Mouse (Mus musculus): ENCODE results near the gene Pde4b. TPM values are rescaled to one million over a fixed set of nuclear protein-coding genes. Genes with fewer than 3 reads are reported as not detected.

Gene Pde4b
- polyA plus RNA-seq, 1 experiment from 2014 or later = 19.1 TPM

GRCm38 (mm10) chr4:102533183-102534048 lies 446.1 kb downstream of the Pde4b start:
- no peaks in the 10 kb centered on the region for H3K9me3 ChIP-seq
- H3K4me3 ChIP-seq = no peak overlapping the region
- peaks cover 38% of the 10 kb centered on the region for H3K4me1 ChIP-seq
- 42% methylated on average over 8 of the region's 8 CpGs for WGBS
- H3K36me3 ChIP-seq = no peaks in the 10 kb centered on the region
- no peaks in the 10 kb centered on the region for H3K27me3 ChIP-seq (replicated peaks)
- no peak for ATAC-seq (ENCODE audit: extremely low read depth, insufficient number of reproducible peaks, low FRiP score, low TSS enrichment)
- no peak overlapping the region for H3K4me2 ChIP-seq
- H3K9ac ChIP-seq = no peak overlapping the region
- peak overlapping the region; percentile 53 for H3K27ac ChIP-seq (replicated peaks)

GRCm38 (mm10) chr4:102534049-102534730 lies 446.8 kb downstream of the Pde4b start:
- Histone ChIP-seq H3K4me1 (peaks cover 34% of the 10 kb centered on the region), H3K27ac (replicated peaks) (peak overlapping the region; percentile 53), H3K4me3 (no peak overlapping the region), H3K36me3 (no peaks in the 10 kb centered on the region), H3K9me3 (no peaks in the 10 kb centered on the region), H3K27me3 (replicated peaks) (no peaks in the 10 kb centered on the region), H3K4me2 (no peak overlapping the region), H3K9ac (no peak overlapping the region)
- ATAC-seq (ENCODE audit: extremely low read depth, insufficient number of reproducible peaks, low FRiP score, low TSS enrichment) = no peak
- 63% methylated on average over 5 of the region's 5 CpGs for WGBS

GRCm38 (mm10) chr4:102535886-102536285 lies 448.5 kb downstream of the Pde4b start:
- Histone ChIP-seq H3K4me2 (no peak overlapping the region), H3K36me3 (no peaks in the 10 kb centered on the region), H3K9me3 (no peaks in the 10 kb centered on the region), H3K4me3 (no peak overlapping the region), H3K4me1 (peaks cover 44% of the 10 kb centered on the region), H3K9ac (no peak overlapping the region), H3K27ac (replicated peaks) (no peak overlapping the region), H3K27me3 (replicated peaks) (no peaks in the 10 kb centered on the region)
- WGBS = 62% methylated on average over 3 of the region's 3 CpGs
- no peak for ATAC-seq (ENCODE audit: extremely low read depth, insufficient number of reproducible peaks, low FRiP score, low TSS enrichment)

GRCm38 (mm10) chr4:102538266-102538665 lies 450.9 kb downstream of the Pde4b start:
- peaks cover 29% of the 10 kb centered on the region for H3K4me1 ChIP-seq
- no peaks in the 10 kb centered on the region for H3K27me3 ChIP-seq (replicated peaks)
- ATAC-seq (ENCODE audit: extremely low read depth, insufficient number of reproducible peaks, low FRiP score, low TSS enrichment) = no peak
- no peak overlapping the region for H3K4me2 ChIP-seq
- WGBS = 74% methylated on average over 1 of the region's 1 CpGs
- no peak overlapping the region for H3K4me3 ChIP-seq
- H3K9ac ChIP-seq = no peak overlapping the region
- no peaks in the 10 kb centered on the region for H3K36me3 ChIP-seq
- no peaks in the 10 kb centered on the region for H3K9me3 ChIP-seq
- H3K27ac ChIP-seq (replicated peaks) = no peak overlapping the region

GRCm38 (mm10) chr4:102538793-102539192 lies 451.4 kb downstream of the Pde4b start:
- H3K4me1 ChIP-seq = peaks cover 23% of the 10 kb centered on the region
- H3K4me3 ChIP-seq = no peak overlapping the region
- WGBS = 74% methylated on average over 2 of the region's 2 CpGs
- no peak for ATAC-seq (ENCODE audit: extremely low read depth, insufficient number of reproducible peaks, low FRiP score, low TSS enrichment)
- H3K9me3 ChIP-seq = no peaks in the 10 kb centered on the region
- no peak overlapping the region for H3K4me2 ChIP-seq
- no peaks in the 10 kb centered on the region for H3K27me3 ChIP-seq (replicated peaks)
- H3K36me3 ChIP-seq = no peaks in the 10 kb centered on the region
- H3K9ac ChIP-seq = no peak overlapping the region
- no peak overlapping the region for H3K27ac ChIP-seq (replicated peaks)

- no peaks in the 10 kb centered on the region for H3K36me3 ChIP-seq
Measured at GRCm38 (mm10) chr4:102539598-102540180, 452.3 kb downstream of the Pde4b start.

GRCm38 (mm10) chr4:102542976-102543375 lies 455.6 kb downstream of the Pde4b start:
- Histone ChIP-seq H3K4me1 (peaks cover 19% of the 10 kb centered on the region), H3K4me3 (no peak overlapping the region), H3K27ac (replicated peaks) (no peak overlapping the region), H3K4me2 (no peak overlapping the region), H3K9ac (no peak overlapping the region), H3K36me3 (no peaks in the 10 kb centered on the region), H3K27me3 (replicated peaks) (no peaks in the 10 kb centered on the region), H3K9me3 (no peaks in the 10 kb centered on the region)
- WGBS = 82% methylated on average over 3 of the region's 3 CpGs
- no peak for ATAC-seq (ENCODE audit: extremely low read depth, insufficient number of reproducible peaks, low FRiP score, low TSS enrichment)

More at GRCm38 (mm10) chr4:102539598-102540180, 452.3 kb downstream of the Pde4b start:
- H3K27ac ChIP-seq (replicated peaks) = peak overlapping the region; percentile 39; the same call in 1 of the 2 replicates
- no peak overlapping the region for H3K4me2 ChIP-seq
- no peak overlapping the region for H3K9ac ChIP-seq
- no peak for ATAC-seq (ENCODE audit: extremely low read depth, insufficient number of reproducible peaks, low FRiP score, low TSS enrichment)
- WGBS = 63% methylated on average over 5 of the region's 5 CpGs
- no peak overlapping the region for H3K4me3 ChIP-seq
- peaks cover 16% of the 10 kb centered on the region for H3K4me1 ChIP-seq
- no peaks in the 10 kb centered on the region for H3K27me3 ChIP-seq (replicated peaks)
- H3K9me3 ChIP-seq = no peaks in the 10 kb centered on the region

GRCm38 (mm10) chr4:102545226-102545625 lies 457.9 kb downstream of the Pde4b start:
- ATAC-seq (ENCODE audit: extremely low read depth, insufficient number of reproducible peaks, low FRiP score, low TSS enrichment) = no peak
- H3K27ac ChIP-seq (replicated peaks) = no peak overlapping the region
- H3K4me3 ChIP-seq = no peak overlapping the region
- 72% methylated on average over 4 of the region's 4 CpGs for WGBS
- no peaks in the 10 kb centered on the region for H3K27me3 ChIP-seq (replicated peaks)
- no peaks in the 10 kb centered on the region for H3K36me3 ChIP-seq
- H3K9me3 ChIP-seq = no peaks in the 10 kb centered on the region
- H3K4me2 ChIP-seq = no peak overlapping the region
- peaks cover 9% of the 10 kb centered on the region; the same call in 1 of the 2 replicates for H3K4me1 ChIP-seq
- no peak overlapping the region for H3K9ac ChIP-seq

GRCm38 (mm10) chr4:102555566-102555965 lies 468.2 kb downstream of the Pde4b start:
- WGBS = 50% methylated on average over 7 of the region's 7 CpGs
- H3K27me3 ChIP-seq (replicated peaks) = no peaks in the 10 kb centered on the region

GRCm38 (mm10) chr4:102557006-102557405 lies 469.7 kb downstream of the Pde4b start:
- WGBS = 55% methylated on average over 2 of the region's 2 CpGs

More at GRCm38 (mm10) chr4:102555566-102555965, 468.2 kb downstream of the Pde4b start:
- ATAC-seq (ENCODE audit: extremely low read depth, insufficient number of reproducible peaks, low FRiP score, low TSS enrichment) = no peak
- Histone ChIP-seq H3K27ac (replicated peaks) (no peak overlapping the region), H3K9me3 (no peaks in the 10 kb centered on the region), H3K4me1 (peaks cover 36% of the 10 kb centered on the region), H3K36me3 (no peaks in the 10 kb centered on the region), H3K4me3 (no peak overlapping the region), H3K9ac (no peak overlapping the region), H3K4me2 (no peak overlapping the region)

GRCm38 (mm10) chr4:102557508-102558220 lies 470.3 kb downstream of the Pde4b start:
- Histone ChIP-seq H3K36me3 (no peaks in the 10 kb centered on the region), H3K4me3 (no peak overlapping the region), H3K4me2 (peak overlapping the region; percentile 36), H3K9me3 (no peaks in the 10 kb centered on the region), H3K9ac (0 out of 2 replicates have a peak overlapping the region, but pooled peaks have one; percentile 14), H3K27ac (replicated peaks) (peak overlapping the region; percentile 32; the same call in 1 of the 2 replicates), H3K4me1 (peaks cover 31% of the 10 kb centered on the region), H3K27me3 (replicated peaks) (no peaks in the 10 kb centered on the region)
- no peak for ATAC-seq (ENCODE audit: extremely low read depth, insufficient number of reproducible peaks, low FRiP score, low TSS enrichment)
- WGBS = 47% methylated on average over 9 of the region's 9 CpGs

More at GRCm38 (mm10) chr4:102557006-102557405, 469.7 kb downstream of the Pde4b start:
- no peak overlapping the region for H3K4me2 ChIP-seq
- no peaks in the 10 kb centered on the region for H3K27me3 ChIP-seq (replicated peaks)
- no peak overlapping the region for H3K27ac ChIP-seq (replicated peaks)
- H3K4me1 ChIP-seq = peaks cover 33% of the 10 kb centered on the region
- no peaks in the 10 kb centered on the region for H3K36me3 ChIP-seq
- ATAC-seq (ENCODE audit: extremely low read depth, insufficient number of reproducible peaks, low FRiP score, low TSS enrichment) = no peak
- H3K9ac ChIP-seq = no peak overlapping the region
- H3K4me3 ChIP-seq = no peak overlapping the region
- H3K9me3 ChIP-seq = no peaks in the 10 kb centered on the region
